Mouse (Mus musculus): Measurements from ENCODE around the gene Gm28041. TPM values are rescaled to one million over a fixed set of nuclear protein-coding genes. Genes with fewer than 3 reads are reported as not detected.
"Not testable (repeated sequence)": the region's sequence is repeated elsewhere in the genome, so short reads cannot be mapped to it uniquely, and the experiment has no call there.

The Gm28041 gene
- polyA plus RNA-seq (2015; fragmentation: Nextera tagmentation; extraction: Ambion mirVana) = not detected in 2 replicates

- H3K9me3 ChIP-seq; H3K27me3 ChIP-seq (replicated peaks); H3K27ac ChIP-seq; H3K9ac ChIP-seq; H3K36me3 ChIP-seq (replicated peaks); H3K4me1 ChIP-seq: not testable (repeated sequence)
- Histone ChIP-seq H3K4me2 (peak within 1 kb of the TSS; percentile 51), H3K4me3 (peak within 1 kb of the TSS; percentile 38)
- WGBS = 21% methylated on average over 15 of the region's 15 CpGs
- peak; percentile 97 for ATAC-seq (replicated peaks)
These were observed at the start of gene Gm28041, which contains the start of gene Zfp456 for GRCm38 (mm10) chr13:67375050-67375911. TSS of gene Gm28041 (minus strand) at chr13:67375733. TSS of gene Zfp456 (minus strand) at chr13:67375810.

GRCm38 (mm10) chr13:67422532-67422931, 47.0 kb upstream of the Gm28041 start:
- not testable (repeated sequence) for H3K27ac ChIP-seq; H3K9me3 ChIP-seq; ATAC-seq (replicated peaks); H3K4me3 ChIP-seq; H3K4me2 ChIP-seq; H3K36me3 ChIP-seq (replicated peaks); H3K9ac ChIP-seq; H3K27me3 ChIP-seq (replicated peaks)
- peaks cover 11% of the 10 kb centered on the region for H3K4me1 ChIP-seq
- WGBS = 78% methylated on average over 2 of the region's 2 CpGs

- no peaks in the 10 kb centered on the region for H3K9me3 ChIP-seq
- no peaks in the 10 kb centered on the region; the same call in 1 of the 2 replicates for H3K27me3 ChIP-seq (replicated peaks)
- peak; percentile 92 for ATAC-seq (replicated peaks)
- peak within 1 kb of the TSS; percentile 77 for H3K4me2 ChIP-seq
- H3K36me3 ChIP-seq (replicated peaks) = no peaks in the 10 kb centered on the region
- WGBS = under 1% methylated on average over 22 of the region's 22 CpGs
- H3K27ac ChIP-seq = no peak within 1 kb of the TSS
- H3K4me3 ChIP-seq = peak within 1 kb of the TSS; percentile 62
- peaks cover 11% of the 10 kb centered on the region for H3K4me1 ChIP-seq
- peak within 1 kb of the TSS; percentile 52 for H3K9ac ChIP-seq
These were observed 45.8 kb upstream of the Gm28041 start, which contains the start of gene Zfp459 for GRCm38 (mm10) chr13:67421207-67421857. TSS of gene Zfp459 (minus strand) at chr13:67421418.

GRCm38 (mm10) chr13:67420558-67421206, 45.1 kb upstream of the Gm28041 start:
- Histone ChIP-seq H3K27me3 (replicated peaks) (no peaks in the 10 kb centered on the region; the same call in 1 of the 2 replicates), H3K9me3 (no peaks in the 10 kb centered on the region), H3K4me2 (peak overlapping the region; percentile 77), H3K4me3 (peak overlapping the region; percentile 62), H3K36me3 (replicated peaks) (no peaks in the 10 kb centered on the region), H3K4me1 (peaks cover 11% of the 10 kb centered on the region), H3K27ac (no peak overlapping the region), H3K9ac (peak overlapping the region; percentile 52)
- 34% methylated on average over 11 of the region's 11 CpGs for WGBS
- ATAC-seq (replicated peaks) = peak; percentile 86

- WGBS = 89% methylated on average over 3 of the region's 3 CpGs
- no peak for ATAC-seq (replicated peaks)
- H3K4me3 ChIP-seq = no peak overlapping the region
These were observed 41.3 kb upstream of the Gm28041 start for GRCm38 (mm10) chr13:67416811-67417210.

GRCm38 (mm10) chr13:67415759-67416158, 40.2 kb upstream of the Gm28041 start:
- peaks cover 3% of the 10 kb centered on the region; the same call in 1 of the 2 replicates for H3K4me1 ChIP-seq
- no peak overlapping the region for H3K9ac ChIP-seq
- ATAC-seq (replicated peaks) = no peak
- H3K27ac ChIP-seq = no peak overlapping the region
- H3K9me3 ChIP-seq = no peaks in the 10 kb centered on the region
- 83% methylated on average over 6 of the region's 6 CpGs for WGBS
- H3K27me3 ChIP-seq (replicated peaks) = no peaks in the 10 kb centered on the region
- no peak overlapping the region for H3K4me2 ChIP-seq
- H3K4me3 ChIP-seq = no peak overlapping the region
- no peaks in the 10 kb centered on the region for H3K36me3 ChIP-seq (replicated peaks)

More at GRCm38 (mm10) chr13:67416811-67417210, 41.3 kb upstream of the Gm28041 start:
- no peaks in the 10 kb centered on the region for H3K9me3 ChIP-seq
- no peak overlapping the region for H3K4me2 ChIP-seq
- no peak overlapping the region for H3K9ac ChIP-seq
- H3K27ac ChIP-seq = no peak overlapping the region
- peaks cover 10% of the 10 kb centered on the region for H3K4me1 ChIP-seq
- H3K27me3 ChIP-seq (replicated peaks) = no peaks in the 10 kb centered on the region
- H3K36me3 ChIP-seq (replicated peaks) = no peaks in the 10 kb centered on the region

GRCm38 (mm10) chr13:67413634-67414033, 38.1 kb upstream of the Gm28041 start:
- 0 out of 2 replicates have a peak, but pooled peaks have one; percentile 54 for ATAC-seq (replicated peaks)

GRCm38 (mm10) chr13:67399183-67399903, 23.8 kb upstream of the Gm28041 start, which contains the start of gene Zfp429:
TSS of gene Zfp429 (minus strand) at chr13:67399819.
- not testable (repeated sequence) for H3K27me3 ChIP-seq (replicated peaks); H3K4me1 ChIP-seq; H3K36me3 ChIP-seq (replicated peaks); H3K9me3 ChIP-seq; H3K27ac ChIP-seq
- Histone ChIP-seq H3K4me2 (peak within 1 kb of the TSS; percentile 73), H3K9ac (peak within 1 kb of the TSS; percentile 55), H3K4me3 (peak within 1 kb of the TSS; percentile 52)
- WGBS = 5% methylated on average over 16 of the region's 16 CpGs
- peak; percentile 98 for ATAC-seq (replicated peaks)

More at GRCm38 (mm10) chr13:67413634-67414033, 38.1 kb upstream of the Gm28041 start:
- WGBS = 71% methylated on average over 3 of the region's 3 CpGs
- not testable (repeated sequence) for H3K36me3 ChIP-seq (replicated peaks); H3K4me2 ChIP-seq; H3K27ac ChIP-seq; H3K27me3 ChIP-seq (replicated peaks); H3K9ac ChIP-seq; H3K4me1 ChIP-seq; H3K4me3 ChIP-seq; H3K9me3 ChIP-seq

GRCm38 (mm10) chr13:67376255-67376654, 722 bp upstream of the Gm28041 start:
- ATAC-seq (replicated peaks) = peak; percentile 35; the same call in 1 of the 2 replicates
- not testable (repeated sequence) for H3K4me2 ChIP-seq; H3K27ac ChIP-seq; H3K27me3 ChIP-seq (replicated peaks); H3K9me3 ChIP-seq; H3K9ac ChIP-seq; H3K36me3 ChIP-seq (replicated peaks); H3K4me3 ChIP-seq; H3K4me1 ChIP-seq
- 67% methylated on average over 3 of the region's 3 CpGs for WGBS

- Histone ChIP-seq H3K9me3 (no peaks in the 10 kb centered on the region), H3K27me3 (replicated peaks) (no peaks in the 10 kb centered on the region), H3K4me3 (peak within 1 kb of the TSS; percentile 82), H3K4me1 (peaks cover 10% of the 10 kb centered on the region), H3K36me3 (replicated peaks) (no peaks in the 10 kb centered on the region), H3K4me2 (peak within 1 kb of the TSS; percentile 87), H3K9ac (peak within 1 kb of the TSS; percentile 58), H3K27ac (peak within 1 kb of the TSS; percentile 54)
- peak; percentile 97 for ATAC-seq (replicated peaks)
- under 1% methylated on average over 15 of the region's 15 CpGs for WGBS
These were observed 15.3 kb downstream of the Gm28041 start, which contains the start of the genes Gm28044 and Zfp953 for GRCm38 (mm10) chr13:67360131-67360744. TSS of gene Gm28044 (minus strand) at chr13:67360536. TSS of gene Zfp953 (minus strand) at chr13:67360605.

- Histone ChIP-seq H3K9me3 (no peaks in the 10 kb centered on the region), H3K4me1 (no peaks in the 10 kb centered on the region), H3K36me3 (replicated peaks) (no peaks in the 10 kb centered on the region), H3K27ac (no peak overlapping the region), H3K9ac (no peak overlapping the region), H3K4me3 (no peak overlapping the region), H3K27me3 (replicated peaks) (no peaks in the 10 kb centered on the region), H3K4me2 (no peak overlapping the region)
- ATAC-seq (replicated peaks) = no peak
These were observed 23.7 kb downstream of the Gm28041 start for GRCm38 (mm10) chr13:67351854-67352253.

All from midbrain, embryonic 15.5 days (tissue).